Mouse (Mus musculus): ENCODE results near the gene Btbd9.
A peak's percentile ranks its signal among the peaks of the same experiment; 100 is the strongest.

The Btbd9 gene

DNA sequence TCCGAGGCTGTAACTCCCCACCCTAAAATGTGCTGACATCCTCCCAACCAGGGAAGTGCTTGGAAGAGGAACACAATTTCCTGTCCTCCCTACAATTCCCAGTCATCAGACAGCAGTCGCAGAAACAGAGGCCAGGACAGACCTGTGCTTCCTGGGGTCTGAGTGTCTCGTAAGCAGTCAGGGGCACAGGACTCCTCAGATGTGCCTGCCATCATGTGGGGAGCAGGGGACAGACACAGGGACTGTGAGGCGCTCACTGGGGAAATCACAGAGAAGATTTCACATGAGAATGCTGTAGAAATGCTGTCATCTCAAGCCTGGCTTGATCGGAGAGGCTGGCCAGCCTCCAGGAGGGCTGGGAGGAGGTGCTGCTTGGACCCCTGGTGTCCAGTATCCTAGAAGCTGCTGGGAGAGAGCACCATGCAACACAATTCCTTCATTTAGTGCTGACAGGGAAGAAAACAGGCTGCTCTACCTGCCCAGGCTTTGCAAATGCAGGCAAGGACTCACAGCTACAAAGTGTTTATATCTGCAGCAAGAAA lies 308.8 kb downstream of the Btbd9 start:
- no peak for DNase-seq

DNA sequence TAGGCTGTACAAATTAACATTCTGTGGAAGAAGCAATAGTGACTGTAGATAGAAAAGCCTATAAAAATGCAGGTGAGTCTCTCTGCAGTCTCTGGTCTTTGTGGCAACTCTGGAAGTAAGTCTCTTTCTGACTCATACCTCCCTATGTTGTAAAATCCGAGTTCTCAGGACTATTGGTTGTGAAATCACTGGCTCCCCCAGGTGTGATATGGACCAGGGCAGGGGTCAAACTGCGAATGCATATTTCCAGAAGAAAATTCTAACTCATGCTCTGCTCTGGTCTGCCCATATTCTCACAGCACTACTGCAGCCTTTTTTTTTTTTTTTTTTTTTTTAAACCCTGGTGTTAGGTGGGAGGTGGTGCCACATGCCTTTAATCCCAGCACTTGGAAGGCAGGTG lies 312.8 kb downstream of the Btbd9 start:
- no peak for DNase-seq

DNA sequence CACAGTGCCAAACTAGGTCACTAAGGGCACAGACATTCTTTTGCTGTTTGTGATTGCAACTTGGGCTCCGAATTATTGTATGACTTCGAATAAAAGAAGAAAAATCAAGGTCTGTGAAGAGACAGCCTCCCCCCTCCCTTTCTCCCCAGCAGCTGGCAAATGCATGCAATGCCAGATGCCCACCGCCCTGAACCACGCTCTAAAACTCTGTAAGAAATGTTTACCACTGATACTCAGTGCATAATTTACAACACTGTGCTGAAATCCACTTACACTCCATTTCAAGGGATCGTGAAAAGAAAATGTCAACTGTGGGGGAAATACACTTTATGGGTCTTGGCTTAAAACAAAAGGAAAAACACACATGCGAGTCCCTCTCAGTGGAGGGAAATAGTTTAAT lies 313.3 kb downstream of the Btbd9 start:
- DNase-seq, result no peak

- no peak for DNase-seq
These were observed 313.8 kb downstream of the Btbd9 start for GRCm38 (mm10) chr17:30262440-30262839.

GRCm38 (mm10) chr17:30261983-30262340 lies 314.3 kb downstream of the Btbd9 start:
- DNase-seq, result no peak

DNA sequence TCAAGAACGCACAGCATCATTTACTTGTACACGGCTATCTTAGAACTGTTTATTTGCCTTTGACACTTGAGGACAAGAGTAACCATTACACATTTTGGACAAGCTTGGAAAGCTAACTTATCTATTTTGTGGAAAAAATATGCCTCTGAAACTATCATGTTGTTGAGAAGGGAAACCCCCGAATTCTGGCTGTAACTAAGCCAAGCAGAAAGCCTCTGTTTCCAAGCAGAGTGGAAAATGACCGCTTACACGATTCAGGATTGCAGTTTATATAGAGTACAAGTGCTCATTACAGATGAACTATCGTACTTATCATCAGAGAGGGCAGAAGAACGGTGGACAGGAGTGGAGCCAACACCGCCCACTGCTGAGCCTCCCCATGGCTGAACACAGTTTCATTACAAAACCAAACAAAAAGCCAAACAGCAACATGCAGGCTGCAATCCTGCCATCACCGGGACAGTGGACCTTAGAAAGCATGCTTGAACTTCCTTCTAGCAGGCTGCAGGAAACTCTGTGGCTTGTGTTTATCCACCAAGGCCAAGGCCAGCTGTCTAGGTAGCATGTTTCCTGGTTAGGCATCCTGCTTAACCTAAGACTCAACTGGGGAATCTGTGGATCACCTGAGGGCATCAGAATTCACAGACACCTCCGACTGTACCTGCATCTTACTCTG lies 314.8 kb downstream of the Btbd9 start:
- no peak for DNase-seq

DNA sequence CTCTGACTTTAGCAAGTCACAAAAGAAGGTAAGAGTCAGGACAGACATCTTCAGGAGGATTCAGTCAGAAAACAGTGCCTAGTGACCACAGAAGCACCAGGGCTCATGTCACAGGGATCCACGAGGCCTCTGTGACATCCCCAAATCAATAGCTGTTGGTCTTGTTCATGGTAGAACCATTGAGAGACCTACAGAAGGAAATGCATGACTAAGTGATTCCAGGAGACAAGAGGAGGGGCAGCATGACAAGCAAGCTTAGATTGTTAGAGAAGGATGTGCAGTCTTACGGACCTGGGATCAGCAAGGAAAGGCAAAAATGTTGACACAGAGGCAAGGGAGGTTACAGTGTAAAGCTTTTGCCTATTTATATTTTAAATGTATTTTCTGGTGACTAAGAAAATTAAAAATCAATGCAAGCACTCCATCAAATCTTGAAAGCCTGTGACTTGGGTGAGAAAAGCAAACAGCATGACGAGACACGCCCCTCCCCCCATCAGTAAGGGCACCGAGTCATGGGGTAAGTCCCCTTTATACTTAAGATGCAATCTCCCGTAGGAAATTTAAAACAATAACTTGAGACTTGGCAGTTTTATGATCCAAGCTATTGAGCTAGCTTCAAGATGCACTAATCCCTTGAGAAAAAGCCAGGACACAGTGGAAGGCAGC lies 315.5 kb downstream of the Btbd9 start:
- DNase-seq, result no peak

DNA sequence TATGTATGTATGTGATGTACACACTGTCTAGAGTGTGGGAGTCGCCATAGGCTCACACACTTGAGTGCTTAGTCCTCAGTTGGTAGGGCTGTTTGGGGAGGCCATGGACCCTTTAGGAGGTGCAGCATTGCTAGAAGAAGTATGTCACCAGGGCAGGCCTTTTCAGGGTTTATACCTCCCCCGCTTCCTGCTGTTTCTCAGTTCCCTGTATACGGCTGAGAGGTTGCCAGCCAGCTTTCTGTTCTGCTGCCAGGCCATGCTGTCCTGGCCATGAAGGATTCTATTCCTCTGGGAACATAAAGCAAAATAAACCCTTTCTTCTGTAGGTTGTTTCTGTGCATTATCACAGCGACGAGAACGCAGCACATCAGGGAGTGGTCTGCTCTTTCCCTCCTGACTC lies 316.4 kb downstream of the Btbd9 start:
- no peak for DNase-seq

DNA sequence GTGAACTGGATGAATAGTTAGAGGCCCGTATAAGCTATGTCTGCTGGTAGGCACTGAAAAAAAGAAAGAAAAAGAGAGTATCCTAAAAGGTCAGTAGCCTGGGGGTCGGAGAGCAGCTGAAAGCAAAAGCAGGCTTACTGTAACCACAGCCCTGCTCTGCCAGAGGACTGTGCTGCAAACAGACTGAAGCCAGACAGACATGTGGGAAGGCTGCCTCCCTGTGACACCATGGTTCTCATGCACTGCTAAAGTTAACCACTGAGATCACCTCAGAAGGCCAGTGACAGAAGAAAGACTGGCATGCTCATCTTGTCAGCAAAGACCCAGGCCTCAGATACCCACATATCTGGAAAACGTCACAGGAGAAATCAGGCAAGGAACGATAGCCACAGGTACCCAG lies 317.8 kb downstream of the Btbd9 start:
- DNase-seq, result no peak

- DNase-seq, result no peak
These were observed 320.2 kb downstream of the Btbd9 start for GRCm38 (mm10) chr17:30255928-30256560.

- DNase-seq, result no peak
These were observed 322.4 kb downstream of the Btbd9 start for GRCm38 (mm10) chr17:30253924-30254323.

GRCm38 (mm10) chr17:30253028-30253427 lies 323.3 kb downstream of the Btbd9 start:
- DNase-seq, result no peak

DNA sequence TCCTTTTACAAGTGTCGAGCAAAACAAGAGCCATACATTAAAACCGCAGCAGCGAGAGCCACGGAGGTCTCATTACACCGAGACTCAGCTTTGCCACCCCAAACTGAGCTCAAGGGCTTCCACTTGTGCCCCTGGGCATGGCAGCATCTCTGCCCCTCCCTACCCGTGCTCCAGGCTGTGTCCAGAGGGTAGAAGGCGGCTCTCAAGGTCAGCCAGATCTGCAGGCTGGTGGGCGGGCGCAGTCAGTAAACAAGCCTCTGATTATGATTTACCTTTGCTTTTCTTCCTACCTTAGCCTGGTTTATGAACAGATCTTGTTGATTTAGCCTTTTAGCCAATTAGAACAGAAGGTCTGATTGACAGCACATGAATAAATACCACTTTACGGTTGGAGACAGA lies 331.0 kb downstream of the Btbd9 start:
- no peak for DNase-seq

- no peak for DNase-seq
These were observed 331.5 kb downstream of the Btbd9 start for GRCm38 (mm10) chr17:30244651-30245307.

- no peak for DNase-seq
These were observed 332.7 kb downstream of the Btbd9 start for GRCm38 (mm10) chr17:30243540-30243939.

DNA sequence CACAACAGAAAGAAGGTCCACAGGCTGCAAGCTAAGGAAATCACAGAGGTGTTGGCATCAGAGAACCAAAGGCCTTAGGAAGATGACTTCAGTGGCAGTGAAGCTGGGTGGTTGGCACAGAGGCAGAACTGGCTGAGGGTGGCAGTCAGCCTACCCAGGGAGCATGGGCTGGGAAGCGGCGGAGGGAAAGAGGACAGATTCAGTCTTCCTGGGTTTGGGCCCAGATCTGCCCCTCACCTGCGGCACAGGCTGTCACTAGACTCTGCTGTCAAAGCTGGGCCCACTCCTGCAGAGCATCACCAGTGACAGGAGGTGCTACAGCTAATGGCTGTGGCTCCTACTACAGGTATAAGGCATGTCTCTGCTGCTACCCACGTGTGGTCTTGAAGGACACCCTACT lies 333.6 kb downstream of the Btbd9 start:
- DNase-seq, result no peak

GRCm38 (mm10) chr17:30241720-30242322 lies 334.5 kb downstream of the Btbd9 start:
- no peak for DNase-seq

GRCm38 (mm10) chr17:30241061-30241460 lies 335.2 kb downstream of the Btbd9 start:
- DNase-seq, result peak in 1 of 2 experiments; percentile 54

DNA sequence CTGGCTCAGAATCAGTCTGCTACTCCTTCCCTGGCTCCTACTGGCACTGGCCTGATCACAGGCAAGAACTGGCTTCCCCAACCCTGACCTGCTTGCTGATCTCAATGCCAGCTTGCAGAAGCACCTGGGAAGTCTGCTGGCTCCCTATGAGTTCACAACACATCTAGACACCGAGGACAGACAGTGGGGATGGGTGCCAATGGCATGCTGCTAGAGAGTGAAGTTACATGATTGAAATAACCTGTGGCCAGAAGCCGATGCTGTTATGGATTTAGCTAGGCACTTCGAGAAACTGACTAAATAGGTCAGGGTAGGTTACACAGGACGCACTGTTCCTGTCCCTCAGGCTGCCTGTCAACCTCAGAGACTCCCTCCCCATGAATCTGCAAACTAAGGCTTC lies 335.6 kb downstream of the Btbd9 start:
- peak; percentile 72 to 73 for DNase-seq

- DNase-seq, result no peak
These were observed 336.8 kb downstream of the Btbd9 start for GRCm38 (mm10) chr17:30239458-30239857.

DNA sequence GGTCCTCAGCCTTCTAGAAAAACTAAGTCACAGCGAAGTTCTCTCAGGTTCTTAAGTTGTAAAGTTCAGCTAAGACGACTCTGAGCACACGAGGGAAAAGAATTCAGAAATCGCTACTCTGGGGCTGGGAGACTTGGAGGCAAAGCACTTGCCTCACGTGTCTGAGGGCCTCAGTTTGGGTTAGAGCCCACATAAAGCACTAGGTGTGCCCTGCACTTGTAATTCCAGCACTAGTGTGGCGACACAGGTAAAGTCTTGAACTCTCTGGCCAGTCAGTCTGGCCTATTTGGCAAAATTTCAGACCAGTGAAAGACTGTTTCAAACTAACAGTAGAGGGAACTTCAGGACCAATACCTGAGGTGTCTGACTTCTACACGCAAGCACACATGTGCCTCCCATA lies 338.7 kb downstream of the Btbd9 start:
- DNase-seq, result no peak

- DNase-seq, result no peak
These were observed 339.7 kb downstream of the Btbd9 start for GRCm38 (mm10) chr17:30236611-30237010.

DNA sequence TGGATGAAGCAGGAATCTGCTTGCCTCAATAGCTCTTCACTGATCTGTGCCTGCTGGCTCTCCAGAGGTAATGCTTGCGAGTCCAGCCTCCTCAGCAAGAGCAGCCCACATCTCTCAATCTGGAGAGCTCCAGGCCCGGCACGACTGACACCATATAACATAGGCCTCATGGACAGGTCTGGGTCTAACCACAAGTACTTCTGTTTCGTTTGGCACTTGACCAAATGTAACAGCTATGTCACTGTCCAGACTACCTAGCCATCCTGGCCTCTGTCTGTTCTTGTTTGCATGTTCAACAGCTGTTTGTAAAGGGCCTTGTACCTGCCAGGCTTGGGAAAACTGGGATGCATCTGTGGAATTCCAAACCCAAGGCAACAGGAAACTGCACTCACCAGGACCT lies 340.9 kb downstream of the Btbd9 start:
- no peak for DNase-seq

All from cerebellum, adult 18-20 months (tissue).